In the genomic region with DNA sequence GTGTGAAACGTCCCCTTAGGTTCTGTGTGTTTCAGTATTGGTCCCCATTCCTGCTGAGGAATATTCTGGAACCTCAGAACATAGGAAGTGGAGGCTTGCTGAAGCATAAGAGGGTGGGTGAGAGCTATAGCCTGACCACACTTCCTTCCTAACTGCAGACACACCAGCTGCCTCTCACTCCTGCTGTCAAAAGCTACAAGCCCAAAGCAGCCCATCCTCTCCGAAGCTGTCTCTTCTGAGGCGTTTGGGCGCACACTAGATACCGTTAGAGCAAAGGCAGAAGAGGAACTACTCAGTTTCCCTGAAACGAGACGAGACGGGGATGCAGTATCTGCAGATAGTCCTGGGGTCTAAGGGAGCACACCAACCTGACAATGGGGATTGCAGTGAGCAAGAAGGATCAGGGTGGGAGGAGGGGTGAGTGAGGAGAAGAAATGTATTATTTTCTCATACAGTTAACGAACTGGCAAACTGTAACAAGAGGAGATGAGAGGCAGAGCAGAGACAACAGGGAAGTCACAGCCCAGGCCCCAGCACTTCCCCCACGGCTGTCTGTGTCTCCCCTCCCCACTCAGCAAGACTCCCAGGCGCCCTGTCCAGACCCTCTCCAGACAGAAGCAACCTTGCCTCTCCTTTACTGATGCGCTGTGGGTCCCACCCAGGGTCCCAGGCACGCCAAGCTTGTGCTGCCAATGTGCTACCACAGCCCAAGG, we compare ENCODE assay signal across 11 mouse cellular contexts. TPM values are rescaled to one million over a fixed set of nuclear protein-coding genes. Genes with fewer than 3 reads are reported as not detected.
DNase-seq lines count a peak whose midpoint lies in the region; ATAC-seq lines count a peak whose summit lies in the region.
"Had no signal": no experiment of that assay in that cellular context is flagged by ENCODE, and none has a peak within 500 bp of the region (broad histone marks: within the 10 kb centered on the region; RNA-seq: fewer than 3 reads in every experiment).

No protein-coding gene starts in this region.

- peak; percentile 45; the same call in 1 of the 2 replicates for ATAC-seq in heart, embryonic 16.5 days (replicated peaks; ENCODE audit: extremely low read depth, insufficient read depth, low FRiP score)
- peak; percentile 40 for ATAC-seq in megakaryocyte-erythroid progenitor cell, adult 5-6 weeks (replicated peaks; ENCODE audit: low FRiP score, low TSS enrichment, poor library complexity, severe bottlenecking)
- ATAC-seq: forebrain, embryonic 13.5 days; intestine, embryonic 16.5 days had no signal

- no peak overlapping the region for H3K4me3 ChIP-seq in heart, embryonic 16.5 days (ENCODE audit: low read length)
- H3K4me3 ChIP-seq in brown adipose tissue, adult 24 weeks (ENCODE audit: insufficient read depth, low read depth, low read length): no peak overlapping the region
- H3K4me3 ChIP-seq: forebrain, embryonic 13.5 days had no signal

- 82% methylated on average over 13 of the region's 13 CpGs for WGBS in heart, embryonic 16.5 days

- peaks cover 73% of the 10 kb centered on the region for H3K36me3 ChIP-seq in heart, embryonic 16.5 days (ENCODE audit: control insufficient read depth, insufficient read depth)

- H3K9me3 ChIP-seq in heart, embryonic 16.5 days (replicated peaks; ENCODE audit: control insufficient read depth, low read length): no peaks in the 10 kb centered on the region
- H3K9me3 ChIP-seq: forebrain, embryonic 13.5 days had no signal

- DNase-seq in heart, postnatal 4 days: no peak
- peak; percentile 71 for DNase-seq in thymus, postnatal 14 days
- no peak for DNase-seq in cerebellum, postnatal 36 days
- no peak for DNase-seq in Muller cell, postnatal 12 days (ENCODE audit: inconsistent ontology term)
- DNase-seq in urinary bladder, postnatal 36 days (ENCODE audit: low spot score in 2 of 2): no peak

- H3K27ac ChIP-seq in heart, embryonic 16.5 days (ENCODE audit: low read length): peak overlapping the region; percentile 30; the same call in 1 of the 2 replicates
- H3K27ac ChIP-seq in brown adipose tissue, adult 24 weeks (replicated peaks; ENCODE audit: low read depth, low read length): peak overlapping the region; percentile 62
- H3K27ac ChIP-seq: forebrain, embryonic 13.5 days; liver, embryonic 14.5 days had no signal

- no peak overlapping the region for H3K9ac ChIP-seq in heart, embryonic 16.5 days (ENCODE audit: low read length)
- H3K9ac ChIP-seq: forebrain, embryonic 13.5 days; liver, embryonic 14.5 days had no signal

- H3K4me1 ChIP-seq in heart, embryonic 16.5 days (ENCODE audit: control insufficient read depth, insufficient read depth, low read length): no peaks in the 10 kb centered on the region
- H3K4me1 ChIP-seq in brown adipose tissue, adult 24 weeks (ENCODE audit: control insufficient read depth, insufficient read depth, insufficient read length, low read length): no peaks in the 10 kb centered on the region
- H3K4me1 ChIP-seq: forebrain, embryonic 13.5 days had no signal

- H3K4me2 ChIP-seq in heart, embryonic 16.5 days (ENCODE audit: low read depth, low read length): no peak overlapping the region
- H3K4me2 ChIP-seq: forebrain, embryonic 13.5 days had no signal

- no peaks in the 10 kb centered on the region for H3K27me3 ChIP-seq in heart, embryonic 16.5 days (ENCODE audit: control insufficient read depth, insufficient read depth, low read length)
- H3K27me3 ChIP-seq: forebrain, embryonic 13.5 days had no signal

RNA-seq across cellular contexts. Expression of a gene that starts 9.1 kb away (rescaled TPM):
- polyA plus RNA-seq in heart, embryonic 16.5 days (2015; fragmentation: Nextera tagmentation; extraction: Ambion mirVana): 6.7 and 7.2 TPM in 2 replicates
- 1 to 10 TPM; 7.3 to 8.8 TPM for total RNA-seq in heart, postnatal 4 days (2021)
- polyA plus RNA-seq in brown adipose tissue, adult 24 weeks (2012; ENCODE audit: insufficient read depth, insufficient read length, missing spikeins): 5.0 and 11.8 TPM in 2 replicates
- 1.3 and 7.2 TPM in 2 replicates for total RNA-seq in megakaryocyte-erythroid progenitor cell, adult 5-6 weeks (2014; fragmentation: Nextera tagmentation)
- total RNA-seq in megakaryocyte-erythroid progenitor cell, adult 5-6 weeks (2017): 5.0 and 5.2 TPM in 2 replicates

RNA-seq across cellular contexts. Expression of a gene that starts 37.3 kb away (rescaled TPM):
- polyA plus RNA-seq in heart, embryonic 16.5 days (2015; fragmentation: Nextera tagmentation; extraction: Ambion mirVana): 39.0 and 55.1 TPM in 2 replicates
- 10 to 100 TPM; 23.6 to 26.3 TPM for total RNA-seq in heart, postnatal 4 days (2021)
- polyA plus RNA-seq in brown adipose tissue, adult 24 weeks (2012; ENCODE audit: insufficient read depth, insufficient read length, missing spikeins): 3.6 and 4.2 TPM in 2 replicates
- 87.2 and 100 TPM in 2 replicates for total RNA-seq in megakaryocyte-erythroid progenitor cell, adult 5-6 weeks (2014; fragmentation: Nextera tagmentation)
- 128 and 133 TPM in 2 replicates for total RNA-seq in megakaryocyte-erythroid progenitor cell, adult 5-6 weeks (2017)

RNA-seq across cellular contexts. Expression of a gene that starts 44.7 kb away (rescaled TPM):
- polyA plus RNA-seq in heart, embryonic 16.5 days (2015; fragmentation: Nextera tagmentation; extraction: Ambion mirVana): 42.7 and 55.3 TPM in 2 replicates
- total RNA-seq in heart, postnatal 4 days (2021): 10 to 100 TPM; 48.4 to 50.8 TPM
- polyA plus RNA-seq in brown adipose tissue, adult 24 weeks (2012; ENCODE audit: insufficient read depth, insufficient read length, missing spikeins): 17.0 and 24.8 TPM in 2 replicates
- total RNA-seq in megakaryocyte-erythroid progenitor cell, adult 5-6 weeks (2014; fragmentation: Nextera tagmentation): 43.6 and 58.8 TPM in 2 replicates
- 45.6 and 63.7 TPM in 2 replicates for total RNA-seq in megakaryocyte-erythroid progenitor cell, adult 5-6 weeks (2017)
